Mouse (Mus musculus) ES-Bruce4 (cell line): Measurements from ENCODE around the gene Ncapd3.

Source experiments
- CTCF ChIP-seq: IDR thresholded peaks from one replicate; pipeline ENCODE4 v1.8.1; 2011; ENCODE audit warnings: low read depth, low read length
- POLR2A ChIP-seq: IDR thresholded peaks from one replicate; pipeline ENCODE4 v1.8.1; 2011; ENCODE audit warnings: low read length; ENCODE audit not compliant: insufficient read depth

GRCm38 (mm10) chr9:27121254-27121653, 91.3 kb downstream of the Ncapd3 start:
- TF ChIP-seq POLR2A = no peak
- no peak for TF ChIP-seq CTCF
